Mouse (Mus musculus): ENCODE data around the gene Prok2. TPM values are rescaled to one million over a fixed set of nuclear protein-coding genes. Genes with fewer than 3 reads are reported as not detected.
A peak's percentile ranks its signal among the peaks of the same experiment; 100 is the strongest.

Prok2 gene
- polyA plus RNA-seq, 1 experiment from 2014 or later = 0.65 TPM

GRCm38 (mm10) chr6:99669481-99670325 lies 56.5 kb downstream of the Prok2 start:
- no peaks in the 10 kb centered on the region for H3K9me3 ChIP-seq
- 0 out of 2 replicates have a peak, but pooled peaks cover under 1% of the 10 kb centered on the region for H3K27me3 ChIP-seq
- no peak for ATAC-seq (ENCODE audit: insufficient number of reproducible peaks, insufficient read depth, low FRiP score, low TSS enrichment, low read depth)
- no peak overlapping the region for H3K4me3 ChIP-seq (replicated peaks)
- 31% methylated on average over 5 of the region's 5 CpGs for WGBS
- H3K4me1 ChIP-seq (replicated peaks) = peaks cover 20% of the 10 kb centered on the region
- H3K27ac ChIP-seq = no peak overlapping the region
- H3K9ac ChIP-seq (replicated peaks) = no peak overlapping the region
- H3K4me2 ChIP-seq = no peak overlapping the region
- H3K36me3 ChIP-seq = no peaks in the 10 kb centered on the region

GRCm38 (mm10) chr6:99667290-99667689 lies 58.9 kb downstream of the Prok2 start:
- H3K4me1 ChIP-seq (replicated peaks) = peaks cover 26% of the 10 kb centered on the region
- peak overlapping the region; percentile 88 for H3K4me2 ChIP-seq
- no peaks in the 10 kb centered on the region for H3K9me3 ChIP-seq
- H3K27ac ChIP-seq = peak overlapping the region; percentile 73
- 16% methylated on average over 8 of the region's 8 CpGs for whole genome bisulfite sequencing
- peak overlapping the region; percentile 85 for H3K4me3 ChIP-seq (replicated peaks)
- no peaks in the 10 kb centered on the region for H3K36me3 ChIP-seq
- no peak overlapping the region; the same call in 1 of the 2 replicates for H3K9ac ChIP-seq (replicated peaks)
- H3K27me3 ChIP-seq = 0 out of 2 replicates have a peak, but pooled peaks cover 6% of the 10 kb centered on the region
- ATAC-seq (ENCODE audit: insufficient number of reproducible peaks, insufficient read depth, low FRiP score, low TSS enrichment, low read depth) = no peak

- peak within 1 kb of the TSS; percentile 73 for H3K27ac ChIP-seq
- no peaks in the 10 kb centered on the region for H3K9me3 ChIP-seq
- peaks cover 26% of the 10 kb centered on the region for H3K4me1 ChIP-seq (replicated peaks)
- H3K27me3 ChIP-seq = 0 out of 2 replicates have a peak, but pooled peaks cover 6% of the 10 kb centered on the region
- WGBS = under 1% methylated on average over 59 of the region's 75 CpGs
- peak within 1 kb of the TSS; percentile 89 for H3K9ac ChIP-seq (replicated peaks)
- H3K36me3 ChIP-seq = no peaks in the 10 kb centered on the region
- peak; percentile 57; the same call in 1 of the 2 replicates for ATAC-seq (ENCODE audit: insufficient number of reproducible peaks, insufficient read depth, low FRiP score, low TSS enrichment, low read depth)
- H3K4me3 ChIP-seq (replicated peaks) = peak within 1 kb of the TSS; percentile 85
- H3K4me2 ChIP-seq = peak within 1 kb of the TSS; percentile 88
Observed at GRCm38 (mm10) chr6:99666318-99667171, 59.6 kb downstream of the Prok2 start, which contains the start of the genes Eif4e3 and Gm20696. Eif4e3 (minus strand) TSS chr6:99666771. Gm20696 (minus strand) TSS chr6:99666797.

GRCm38 (mm10) chr6:99665457-99666317 lies 60.5 kb downstream of the Prok2 start:
- peak overlapping the region; percentile 85 for H3K4me3 ChIP-seq (replicated peaks)
- peaks cover 26% of the 10 kb centered on the region for H3K4me1 ChIP-seq (replicated peaks)
- no peak for ATAC-seq (ENCODE audit: insufficient number of reproducible peaks, insufficient read depth, low FRiP score, low TSS enrichment, low read depth)
- 31% methylated on average over 16 of the region's 16 CpGs for WGBS
- H3K9me3 ChIP-seq = no peaks in the 10 kb centered on the region
- H3K9ac ChIP-seq (replicated peaks) = peak overlapping the region; percentile 89
- H3K27ac ChIP-seq = peak overlapping the region; percentile 73
- peak overlapping the region; percentile 88 for H3K4me2 ChIP-seq
- H3K36me3 ChIP-seq = no peaks in the 10 kb centered on the region
- 0 out of 2 replicates have a peak, but pooled peaks cover 6% of the 10 kb centered on the region for H3K27me3 ChIP-seq

GRCm38 (mm10) chr6:99663232-99663631 lies 63.0 kb downstream of the Prok2 start:
- ATAC-seq (ENCODE audit: insufficient number of reproducible peaks, insufficient read depth, low FRiP score, low TSS enrichment, low read depth) = no peak

More at GRCm38 (mm10) chr6:99663232-99663631, 63.0 kb downstream of the Prok2 start:
- Histone ChIP-seq H3K4me1 (replicated peaks) (peaks cover 20% of the 10 kb centered on the region), H3K9me3 (no peaks in the 10 kb centered on the region), H3K9ac (replicated peaks) (no peak overlapping the region), H3K27ac (no peak overlapping the region), H3K4me2 (no peak overlapping the region), H3K36me3 (no peaks in the 10 kb centered on the region), H3K4me3 (replicated peaks) (no peak overlapping the region), H3K27me3 (0 out of 2 replicates have a peak, but pooled peaks cover 6% of the 10 kb centered on the region)
- WGBS = 80% methylated on average over 8 of the region's 8 CpGs

Other genes with a start within 250 kb of the Prok2 start
- gene Foxp1, start 203.7 kb downstream of the Prok2 start, polyA plus RNA-seq (2016; fragmentation: Nextera tagmentation; extraction: Ambion mirVana) = 77.4 and 91.0 TPM in 2 replicates
- gene Eif4e3, start 59.6 kb downstream of the Prok2 start, polyA plus RNA-seq (2016; fragmentation: Nextera tagmentation; extraction: Ambion mirVana) = 19.8 and 20.4 TPM in 2 replicates
- gene Gm20696, start 59.6 kb downstream of the Prok2 start, polyA plus RNA-seq (2016; fragmentation: Nextera tagmentation; extraction: Ambion mirVana) = 5.9 and 7.6 TPM in 2 replicates
- 4.5 and 6.7 TPM in 2 replicates for gene Gpr27, start 33.7 kb downstream of the Prok2 start, polyA plus RNA-seq (2016; fragmentation: Nextera tagmentation; extraction: Ambion mirVana)